Mouse (Mus musculus) hindbrain, embryonic 15.5 days (tissue): ENCODE results near the gene Arf6. TPM values are rescaled to one million over a fixed set of nuclear protein-coding genes. Genes with fewer than 3 reads are reported as not detected.
"Not testable (repeated sequence)": the region's sequence is repeated elsewhere in the genome, so short reads cannot be mapped to it uniquely, and the experiment has no call there.

Experiments used
- ATAC-seq: fragments of 200-750 bp; cut with Nextera tagmentation; 2 replicates; pipeline ENCODE4 v1.8.0; 2017; ENCODE audit warnings: low read depth, moderate number of reproducible peaks, moderate TSS enrichment; ENCODE audit not compliant: low FRiP score
- H3K27ac ChIP-seq: fragments of 300-500 bp; sonication (generic); replicated peaks from 2 replicates; pipeline ENCODE4 v1.5.1; 2015; ENCODE audit warnings: mild to moderate bottlenecking, inconsistent platforms
- H3K27me3 ChIP-seq: fragments of 300-500 bp; sonication (generic); 2 replicates; pipeline ENCODE4 v1.6.1; 2015; ENCODE audit warnings: control low read depth, inconsistent platforms
- H3K36me3 ChIP-seq: fragments of 300-500 bp; sonication (generic); 2 replicates; pipeline ENCODE4 v1.6.1; 2015; ENCODE audit warnings: control low read depth, inconsistent platforms
- H3K4me1 ChIP-seq: fragments of 300-500 bp; sonication (generic); replicated peaks from 2 replicates; pipeline ENCODE4 v1.6.1; 2015; ENCODE audit warnings: control low read depth, inconsistent platforms
- H3K4me2 ChIP-seq: fragments of 300-500 bp; sonication (generic); 2 replicates; pipeline ENCODE4 v1.6.1; 2015; ENCODE audit warnings: moderate library complexity, mild to moderate bottlenecking, inconsistent platforms
- H3K4me3 ChIP-seq: fragments of 300-500 bp; sonication (generic); 2 replicates; pipeline ENCODE4 v1.5.1; 2015; ENCODE audit warnings: mild to moderate bottlenecking, inconsistent platforms
- H3K9ac ChIP-seq: fragments of 300-500 bp; sonication (generic); 2 replicates; pipeline ENCODE4 v1.6.1; 2015; ENCODE audit warnings: inconsistent platforms
- H3K9me3 ChIP-seq: fragments of 300-500 bp; sonication (generic); 2 replicates; pipeline ENCODE4 v1.6.1; 2016; ENCODE audit warnings: control low read depth, inconsistent platforms
- WGBS: fragments of 180-500 bp; shearing (Covaris S2); methylation state at CpG from one replicate; pipeline ENCODE4 v1.1.7; 2015; 5-methylcytosine and 5-hydroxymethylcytosine counted together
- polyA plus RNA-seq: library from polyadenylated mRNA; unstranded; fragments of >200 nt; fragmentation: Nextera tagmentation; extraction: Ambion mirVana; gene quantifications from 2 replicates; pipeline ENCODE4 v1.2.1, GENCODE M21; 2015

Gene Arf6
- 30.8 and 30.9 TPM in 2 replicates for polyA plus RNA-seq

DNA sequence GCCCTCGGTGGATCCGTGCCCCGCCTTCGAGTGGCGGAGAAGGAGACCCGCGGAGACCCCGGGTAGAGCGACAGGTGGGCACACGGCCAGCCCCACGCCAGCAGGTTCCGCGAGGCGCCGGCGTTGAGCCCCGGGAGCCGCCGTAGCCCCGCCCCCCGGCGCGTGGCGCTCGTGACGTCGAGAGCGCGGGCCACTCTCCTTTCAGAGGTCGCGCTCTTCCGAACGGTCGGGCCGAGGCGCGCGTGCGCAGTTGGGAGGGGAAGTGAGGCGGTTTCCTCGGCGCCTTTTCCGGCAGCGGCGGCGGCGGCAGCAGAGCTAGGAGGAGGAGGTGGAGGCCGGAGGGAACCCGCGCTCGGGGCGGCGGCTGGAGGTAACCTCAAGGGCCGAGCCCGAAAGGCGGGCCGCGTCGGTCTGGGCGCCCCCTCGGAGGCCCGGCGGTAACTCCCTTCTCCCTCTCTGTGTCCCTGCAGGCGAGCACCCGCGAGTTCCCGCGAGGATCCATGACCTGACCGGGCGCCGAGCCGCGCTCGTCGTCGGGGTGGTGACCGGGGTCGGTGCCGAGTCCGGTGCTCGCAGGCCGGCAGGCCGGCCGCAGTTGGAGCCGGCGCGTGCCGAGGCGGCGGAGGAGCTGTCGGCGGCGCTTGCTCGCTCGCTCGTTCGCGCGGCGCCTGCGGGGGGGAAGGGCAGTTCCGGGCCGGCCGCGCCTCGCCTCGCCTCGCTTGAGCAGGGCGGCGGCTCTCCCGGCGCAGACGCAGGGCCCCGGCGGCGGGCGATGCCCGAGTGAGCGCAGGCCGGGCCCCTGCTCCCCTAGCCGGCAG is at the start of gene Arf6, which contains the start of gene Gm9887:
TSS of gene Arf6 (plus strand) at position 297 of the 818 bp plus-strand sequence.
TSS of gene Gm9887 (minus strand) at position 605 of the 818 bp plus-strand sequence.
- WGBS: under 1% methylated on average over 91 of the region's 121 CpGs
- peaks cover 33% of the 10 kb centered on the region for H3K4me1 ChIP-seq
- H3K9ac ChIP-seq: peak within 1 kb of the TSS; percentile 94
- no peaks in the 10 kb centered on the region for H3K9me3 ChIP-seq
- peak; percentile 95 for ATAC-seq
- H3K36me3 ChIP-seq: no peaks in the 10 kb centered on the region
- H3K4me2 ChIP-seq: peak within 1 kb of the TSS; percentile 98
- H3K4me3 ChIP-seq: peak within 1 kb of the TSS; percentile 95
- H3K27me3 ChIP-seq: 0 out of 2 replicates have a peak, but pooled peaks cover 2% of the 10 kb centered on the region
- H3K27ac ChIP-seq: peak within 1 kb of the TSS; percentile 92

DNA sequence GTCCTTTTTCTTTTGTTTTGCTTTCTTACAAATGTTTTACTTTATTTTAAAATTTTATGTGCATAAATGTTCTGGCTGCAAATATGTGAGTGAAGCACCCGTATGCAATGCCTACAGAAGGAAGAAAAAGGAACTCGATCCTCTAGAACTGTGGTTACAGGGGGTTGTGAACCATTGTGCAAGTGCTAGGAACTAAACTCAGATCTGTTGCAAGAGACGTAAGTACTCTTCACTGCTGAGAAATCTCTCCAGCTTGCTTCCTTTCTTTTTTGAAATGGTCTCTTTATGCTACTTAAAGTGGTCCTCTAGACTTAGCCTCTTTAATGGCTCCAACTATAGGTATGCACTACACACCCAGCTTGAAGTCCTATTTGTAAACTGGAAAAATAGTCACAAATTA is 40.8 kb upstream of the Arf6 start:
- WGBS: 93% methylated on average over 3 of the region's 3 CpGs

DNA sequence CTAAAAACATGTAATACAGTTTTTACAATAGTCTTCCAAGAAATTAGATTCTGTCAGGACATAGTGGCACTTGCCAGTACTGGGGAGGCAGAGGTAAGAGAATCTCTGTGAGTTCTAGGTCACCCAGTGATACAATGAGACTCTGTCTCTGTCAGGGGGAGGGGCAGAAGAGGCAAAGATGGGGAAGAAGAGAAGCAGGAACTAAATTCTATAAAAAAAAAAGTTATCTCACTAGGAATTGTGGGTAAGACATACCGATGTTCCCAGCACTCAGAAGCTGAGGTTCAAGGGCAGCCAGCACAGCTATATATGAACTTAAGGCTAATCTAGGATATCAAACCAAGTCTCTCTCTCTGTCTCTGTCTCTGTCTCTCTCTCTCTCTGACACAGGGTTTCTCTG is 39.8 kb upstream of the Arf6 start:
- no peak overlapping the region for H3K4me3 ChIP-seq
- no peak for ATAC-seq
- WGBS: 81% methylated on average over 1 of the region's 1 CpGs
- peaks cover 59% of the 10 kb centered on the region for H3K36me3 ChIP-seq
- no peak overlapping the region for H3K4me2 ChIP-seq
- H3K9me3 ChIP-seq: no peaks in the 10 kb centered on the region
- no peak overlapping the region for H3K9ac ChIP-seq
- no peak overlapping the region for H3K27ac ChIP-seq
- no peaks in the 10 kb centered on the region for H3K4me1 ChIP-seq
- H3K27me3 ChIP-seq: no peaks in the 10 kb centered on the region

More for the DNA sequence above, 40.8 kb upstream of the Arf6 start:
- no peak overlapping the region for H3K9ac ChIP-seq
- peaks cover 60% of the 10 kb centered on the region for H3K36me3 ChIP-seq
- H3K4me2 ChIP-seq: no peak overlapping the region
- ATAC-seq: no peak
- no peak overlapping the region for H3K27ac ChIP-seq
- no peaks in the 10 kb centered on the region for H3K9me3 ChIP-seq
- no peak overlapping the region for H3K4me3 ChIP-seq
- H3K4me1 ChIP-seq: no peaks in the 10 kb centered on the region
- no peaks in the 10 kb centered on the region for H3K27me3 ChIP-seq

DNA sequence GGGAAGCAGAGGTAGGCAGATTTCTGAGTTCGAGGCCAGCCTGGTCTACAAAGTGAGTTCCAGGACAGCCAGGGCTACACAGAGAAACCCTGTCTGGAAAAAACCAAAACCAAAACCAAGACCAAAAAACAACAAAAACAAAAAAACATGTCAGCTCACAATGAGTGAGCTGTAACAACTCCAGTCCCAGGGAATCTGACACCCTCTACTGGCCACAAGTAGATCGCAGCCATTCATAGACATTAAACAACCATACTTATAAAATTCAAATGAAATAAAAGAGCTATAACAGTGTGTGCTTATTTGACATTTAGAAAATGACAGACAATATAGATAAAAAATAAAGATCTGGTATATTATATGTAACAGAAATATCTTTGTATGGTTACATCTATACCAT is 38.4 kb upstream of the Arf6 start:
- Histone ChIP-seq H3K4me2 (no peak overlapping the region), H3K36me3 (peaks cover 62% of the 10 kb centered on the region), H3K4me1 (no peaks in the 10 kb centered on the region), H3K9me3 (no peaks in the 10 kb centered on the region), H3K27ac (no peak overlapping the region), H3K9ac (no peak overlapping the region), H3K4me3 (no peak overlapping the region), H3K27me3 (no peaks in the 10 kb centered on the region)
- 90% methylated on average over 2 of the region's 2 CpGs for WGBS
- ATAC-seq: no peak

DNA sequence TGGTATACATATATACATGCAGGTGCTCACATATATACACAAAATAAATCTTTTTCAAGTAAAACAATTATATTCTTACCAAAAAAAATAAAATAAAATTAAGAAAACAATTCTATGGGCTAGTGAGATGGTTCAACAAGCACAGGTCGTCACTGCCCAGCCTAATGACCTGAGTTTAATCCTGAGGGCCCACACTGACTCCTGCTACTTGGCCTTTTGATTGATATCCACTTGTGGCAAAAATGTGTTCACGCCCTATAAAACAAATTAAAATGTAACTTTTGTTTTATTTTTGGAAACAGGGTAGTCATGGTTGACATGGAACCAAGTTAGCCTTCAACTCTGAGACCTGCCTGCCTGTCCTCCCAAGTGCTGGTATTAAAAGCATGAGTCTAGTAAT is 22.0 kb upstream of the Arf6 start:
- no peak overlapping the region for H3K4me2 ChIP-seq
- no peak for ATAC-seq
- H3K36me3 ChIP-seq: peaks cover 71% of the 10 kb centered on the region
- H3K9me3 ChIP-seq: no peaks in the 10 kb centered on the region
- H3K4me1 ChIP-seq: no peaks in the 10 kb centered on the region
- no peak overlapping the region for H3K9ac ChIP-seq
- no peaks in the 10 kb centered on the region for H3K27me3 ChIP-seq
- no peak overlapping the region for H3K4me3 ChIP-seq
- WGBS: 88% methylated on average over 2 of the region's 2 CpGs
- no peak overlapping the region for H3K27ac ChIP-seq

DNA sequence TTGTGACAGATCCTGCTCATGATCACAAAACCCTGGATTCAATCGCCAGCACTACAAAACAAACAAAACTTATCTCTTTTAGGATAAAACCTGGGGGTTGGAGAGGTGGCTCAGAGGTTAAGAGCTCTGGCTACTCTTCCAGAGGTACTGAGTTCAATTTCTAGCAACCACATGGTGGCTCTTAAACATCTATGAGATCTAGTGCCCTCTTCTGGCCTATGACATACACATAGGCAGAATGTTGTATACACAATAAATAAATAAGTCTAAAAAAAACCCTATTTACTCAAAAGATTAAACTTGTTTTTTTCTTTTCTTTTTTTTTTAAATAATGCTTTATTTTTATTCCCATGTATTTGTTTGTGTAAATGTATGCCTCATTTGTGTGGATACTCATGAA is 20.3 kb upstream of the Arf6 start:
- Histone ChIP-seq H3K27me3 (no peaks in the 10 kb centered on the region), H3K9ac (no peak overlapping the region), H3K9me3 (no peaks in the 10 kb centered on the region), H3K27ac (no peak overlapping the region), H3K4me1 (peaks cover 13% of the 10 kb centered on the region), H3K36me3 (peaks cover 62% of the 10 kb centered on the region), H3K4me3 (no peak overlapping the region), H3K4me2 (no peak overlapping the region)
- 90% methylated on average over 1 of the region's 1 CpGs for WGBS
- ATAC-seq: no peak

DNA sequence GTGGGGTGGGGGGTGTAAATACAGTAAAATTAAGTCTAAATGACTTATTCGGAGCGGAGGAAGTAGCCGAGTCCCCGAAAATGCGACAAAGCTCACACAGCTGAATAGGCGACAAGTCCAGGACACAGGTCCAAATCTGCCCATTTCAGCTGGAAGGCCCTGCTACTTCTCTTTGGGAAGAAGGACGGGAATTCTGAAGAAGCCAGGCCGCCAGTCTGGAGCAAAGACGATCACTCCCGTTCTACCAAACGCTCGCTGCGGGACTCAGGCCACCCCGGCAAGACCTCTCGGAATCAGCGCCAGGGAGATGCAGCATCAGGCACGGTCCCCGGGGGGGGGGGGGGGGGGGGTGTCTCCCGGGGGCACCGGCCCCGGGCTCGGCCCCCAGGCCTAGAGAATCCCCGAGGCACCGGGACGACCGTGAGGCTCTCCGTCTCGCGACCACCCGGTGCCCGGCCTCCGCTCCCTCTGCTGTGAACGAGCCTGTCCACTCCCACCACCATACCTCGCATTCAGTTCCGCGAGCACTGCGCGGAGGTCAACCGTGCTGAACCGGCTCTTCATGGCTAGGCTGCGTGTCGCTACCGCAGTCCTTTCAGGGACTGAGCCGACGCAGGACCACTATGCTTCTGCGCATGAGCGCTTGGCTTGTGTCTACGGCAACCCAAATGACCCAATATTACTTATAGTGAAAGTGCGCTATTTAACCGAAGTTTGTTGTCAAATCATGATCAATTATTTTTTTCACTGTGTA is 15.2 kb upstream of the Arf6 start, which contains the start of gene Nemf:
TSS of gene Nemf (minus strand) at position 620 of the 754 bp plus-strand sequence.
- H3K9me3 ChIP-seq: no peaks in the 10 kb centered on the region
- H3K27me3 ChIP-seq: no peaks in the 10 kb centered on the region
- peaks cover 22% of the 10 kb centered on the region for H3K36me3 ChIP-seq
- H3K4me1 ChIP-seq: peaks cover 18% of the 10 kb centered on the region
- under 1% methylated on average over 47 of the region's 50 CpGs for WGBS
- H3K4me2 ChIP-seq: peak within 1 kb of the TSS; percentile 93
- peak within 1 kb of the TSS; percentile 76 for H3K9ac ChIP-seq
- ATAC-seq: peak; percentile 55
- peak within 1 kb of the TSS; percentile 84 for H3K4me3 ChIP-seq
- peak within 1 kb of the TSS; percentile 80 for H3K27ac ChIP-seq

DNA sequence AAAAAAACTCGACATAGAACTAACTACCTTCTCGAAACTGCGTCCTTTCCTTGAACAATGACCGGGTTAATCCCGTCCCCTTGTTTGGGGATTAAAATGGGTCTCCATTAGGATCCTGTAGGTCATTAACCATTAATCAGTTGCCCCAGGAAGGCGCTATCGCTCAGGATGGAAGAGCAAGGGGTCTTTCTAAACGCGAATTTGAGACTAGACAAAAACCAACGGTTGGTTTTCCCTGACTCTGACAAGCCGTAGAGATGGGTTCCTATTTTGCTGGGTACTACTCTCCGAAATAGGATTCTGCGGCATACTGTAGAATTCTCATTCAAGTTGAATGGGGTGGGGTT is 14.7 kb upstream of the Arf6 start:
- H3K27ac ChIP-seq: peak overlapping the region; percentile 80; the same call in 1 of the 2 replicates

DNA sequence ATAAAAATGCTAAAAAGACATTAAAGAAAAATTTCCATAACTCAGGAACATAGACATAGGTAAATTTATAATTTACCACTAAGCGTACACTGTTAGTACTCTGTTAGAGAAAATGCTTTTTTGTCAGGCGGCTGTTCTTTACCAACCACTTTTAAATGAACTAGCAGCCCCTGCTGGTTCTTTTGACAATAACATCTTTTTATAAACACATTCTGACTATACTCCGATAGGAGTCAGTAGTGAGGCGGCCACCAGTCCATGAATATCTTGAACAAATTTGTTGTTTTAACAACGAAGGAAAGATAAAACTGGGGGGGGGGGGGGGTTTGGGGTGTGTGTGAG is 11.3 kb upstream of the Arf6 start:
- WGBS: 15% methylated on average over 5 of the region's 5 CpGs
- no peak overlapping the region for H3K4me3 ChIP-seq
- no peak for ATAC-seq

More for the DNA sequence above, 14.7 kb upstream of the Arf6 start:
- no peak for ATAC-seq
- Histone ChIP-seq H3K4me1 (peaks cover 22% of the 10 kb centered on the region), H3K36me3 (peaks cover 17% of the 10 kb centered on the region), H3K9me3 (no peaks in the 10 kb centered on the region), H3K4me3 (peak overlapping the region; percentile 84), H3K9ac (peak overlapping the region; percentile 76), H3K4me2 (peak overlapping the region; percentile 93), H3K27me3 (no peaks in the 10 kb centered on the region)
- 5% methylated on average over 13 of the region's 13 CpGs for WGBS

DNA sequence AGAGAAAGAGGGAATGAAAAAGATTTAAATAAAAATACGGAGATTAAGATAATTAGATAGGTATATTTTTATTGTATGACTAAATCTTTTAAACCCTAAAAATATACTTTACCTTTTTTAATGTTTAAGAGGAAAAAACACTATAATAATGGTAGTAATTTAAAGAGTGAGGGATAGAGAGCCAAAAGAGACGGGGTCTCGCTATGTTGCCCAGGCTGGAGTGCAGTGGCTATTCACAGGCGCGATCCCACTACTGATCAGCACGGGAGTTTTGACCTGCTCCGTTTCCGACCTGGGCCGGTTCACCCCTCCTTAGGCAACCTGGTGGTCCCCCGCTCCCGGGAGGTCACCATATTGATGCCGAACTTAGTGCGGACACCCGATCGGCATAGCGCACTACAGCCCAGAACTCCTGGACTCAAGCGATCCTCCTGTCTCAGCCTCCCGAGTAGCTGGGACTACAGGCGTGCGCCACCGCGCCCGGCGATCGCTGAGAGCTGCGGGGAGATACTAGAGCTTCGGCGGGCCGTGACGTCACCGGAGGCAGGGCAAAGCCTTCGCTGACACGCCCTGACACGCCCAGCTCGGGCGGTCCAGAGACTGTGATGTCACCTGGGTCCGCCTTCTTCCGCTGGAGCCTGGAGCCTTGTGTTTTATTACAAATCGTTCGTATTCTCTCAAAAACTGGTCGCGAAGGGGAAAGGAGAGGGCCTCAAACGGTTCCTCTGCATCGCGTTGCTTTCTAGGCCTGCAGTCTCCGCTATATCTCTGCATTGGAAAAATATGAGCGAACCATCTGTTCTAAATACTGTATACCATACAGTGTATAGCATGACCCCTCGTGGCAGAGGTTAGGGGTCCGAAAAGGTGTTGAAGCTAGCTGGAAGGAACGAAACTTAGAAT is 10.7 kb upstream of the Arf6 start:
- peak; percentile 98 for ATAC-seq
- Histone ChIP-seq H3K27ac (peak overlapping the region; percentile 88), H3K4me2 (peak overlapping the region; percentile 62), H3K4me3 (peak overlapping the region; percentile 65), H3K4me1 (peaks cover 26% of the 10 kb centered on the region), H3K9ac (peak overlapping the region; percentile 63)
- under 1% methylated on average over 42 of the region's 50 CpGs for WGBS
- H3K9me3 ChIP-seq, H3K36me3 ChIP-seq, H3K27me3 ChIP-seq: not testable (repeated sequence)

More for the DNA sequence above, 11.3 kb upstream of the Arf6 start:
- H3K4me2 ChIP-seq: no peak overlapping the region
- H3K9ac ChIP-seq: no peak overlapping the region
- no peaks in the 10 kb centered on the region for H3K36me3 ChIP-seq
- H3K27ac ChIP-seq: no peak overlapping the region
- no peaks in the 10 kb centered on the region for H3K27me3 ChIP-seq
- no peaks in the 10 kb centered on the region for H3K9me3 ChIP-seq
- H3K4me1 ChIP-seq: peaks cover 30% of the 10 kb centered on the region

DNA sequence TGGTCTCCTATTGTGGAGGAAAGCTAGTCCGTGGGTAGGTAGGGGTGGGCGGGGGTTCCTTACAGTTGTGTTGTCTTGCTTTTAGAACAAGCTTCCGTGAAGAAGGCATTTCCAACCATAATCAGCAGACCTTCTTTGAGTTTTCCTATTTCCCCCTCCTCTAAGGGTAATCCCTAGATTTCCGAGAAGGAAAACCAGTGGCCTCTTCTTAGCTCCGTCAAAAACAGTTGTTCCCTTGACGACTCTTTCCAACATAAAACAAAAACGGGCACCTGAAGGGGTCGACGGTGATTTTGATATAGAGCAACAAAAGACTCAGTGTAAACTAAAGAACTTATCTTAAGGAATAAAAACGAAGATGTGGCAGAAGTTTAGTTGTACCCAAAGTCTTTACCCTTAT is 10.0 kb upstream of the Arf6 start:
- Histone ChIP-seq H3K9me3 (no peaks in the 10 kb centered on the region), H3K36me3 (no peaks in the 10 kb centered on the region), H3K9ac (peak overlapping the region; percentile 63), H3K27me3 (no peaks in the 10 kb centered on the region), H3K27ac (peak overlapping the region; percentile 88), H3K4me3 (peak overlapping the region; percentile 65), H3K4me1 (peaks cover 23% of the 10 kb centered on the region), H3K4me2 (peak overlapping the region; percentile 62)
- WGBS: 4% methylated on average over 10 of the region's 10 CpGs
- ATAC-seq: no peak
